Mouse (Mus musculus) B cell, adult 2 months (primary cell): ENCODE results near the gene Sept5.

Experiments
- DNase-seq, 2 experiments: peaks; one replicate each; pipeline ENCODE4 v3.0.0; 2022

The Sept5 gene

DNA sequence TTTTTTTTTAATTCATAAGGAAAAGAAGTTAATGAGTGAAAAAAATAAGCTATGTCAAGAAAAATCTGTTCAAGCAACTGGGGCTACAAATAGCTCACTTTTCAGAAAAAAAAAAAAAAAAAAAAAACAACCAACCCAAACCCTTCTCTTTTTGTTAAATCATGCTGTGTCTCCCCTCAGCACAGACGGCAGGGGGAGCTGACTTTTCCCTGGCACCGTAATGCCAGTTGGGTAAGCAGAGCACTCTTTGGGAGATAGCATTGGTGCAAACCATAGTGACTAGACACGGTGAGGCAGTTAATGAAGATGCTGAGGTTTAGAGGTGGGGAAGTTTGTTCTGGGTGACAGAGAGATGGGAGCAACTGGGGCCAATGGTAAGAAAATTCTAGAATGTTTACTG lies 2.3 kb upstream of the Sept5 start:
- DNase-seq = no peak

DNA sequence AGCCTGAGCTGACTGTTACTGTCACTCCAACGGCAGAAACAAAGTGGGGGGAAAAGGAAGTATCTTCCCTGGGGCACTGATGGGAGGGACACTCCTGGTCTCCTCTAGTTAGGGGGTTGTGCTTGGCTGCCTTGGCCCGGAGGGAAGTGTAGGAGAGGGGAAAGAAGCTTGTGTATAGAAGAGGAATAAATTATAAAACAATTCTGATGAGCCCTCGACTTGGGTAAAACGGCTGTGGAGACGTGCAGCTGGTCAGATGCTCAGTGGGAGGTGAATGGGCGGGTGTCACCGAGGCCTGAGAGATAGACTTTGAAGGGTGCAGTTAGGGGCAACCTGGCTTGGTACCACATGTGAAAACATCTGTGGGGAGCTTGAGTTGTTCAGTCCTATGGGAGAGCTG lies 1.4 kb upstream of the Sept5 start:
- DNase-seq = no peak

DNA sequence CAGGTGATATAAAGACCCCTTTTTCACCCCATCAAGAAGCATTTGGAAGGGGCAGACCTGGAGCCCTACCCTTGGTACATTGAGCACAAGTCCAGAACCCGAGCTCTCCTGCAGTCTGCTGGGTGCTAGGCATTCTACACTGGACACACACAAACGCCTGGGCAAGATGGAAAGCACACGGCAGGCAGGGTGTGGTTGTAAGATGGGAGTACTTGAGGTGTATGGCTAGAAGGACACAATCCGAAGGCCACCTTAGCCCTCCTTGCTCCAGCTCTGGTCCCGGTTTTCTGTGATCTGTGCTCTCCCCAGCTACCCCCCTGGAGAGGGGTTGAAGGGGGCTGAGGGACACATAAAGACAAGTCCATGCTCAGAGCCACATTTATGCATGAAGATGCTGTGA lies 537 bp upstream of the Sept5 start:
- no peak for DNase-seq

DNA sequence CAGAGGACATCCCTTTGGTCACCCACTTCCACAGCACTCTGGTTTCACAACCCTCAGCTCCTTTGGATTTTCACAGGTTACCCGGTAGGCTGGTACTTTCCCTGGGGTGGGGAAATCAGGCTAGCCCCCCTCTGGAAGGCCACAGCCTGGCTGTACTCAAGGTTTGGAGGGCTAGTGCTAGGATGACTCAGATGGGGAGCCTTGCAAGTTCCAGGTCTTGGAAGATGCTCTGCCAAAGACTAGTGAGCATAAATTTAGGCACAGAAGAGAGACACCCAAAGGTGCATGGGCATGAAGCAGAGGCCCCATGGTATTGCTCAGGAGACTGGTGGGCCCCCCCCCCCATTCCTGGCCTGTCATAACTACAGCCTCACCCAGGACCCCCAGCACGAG lies 810 bp downstream of the Sept5 start:
- DNase-seq = no peak

DNA sequence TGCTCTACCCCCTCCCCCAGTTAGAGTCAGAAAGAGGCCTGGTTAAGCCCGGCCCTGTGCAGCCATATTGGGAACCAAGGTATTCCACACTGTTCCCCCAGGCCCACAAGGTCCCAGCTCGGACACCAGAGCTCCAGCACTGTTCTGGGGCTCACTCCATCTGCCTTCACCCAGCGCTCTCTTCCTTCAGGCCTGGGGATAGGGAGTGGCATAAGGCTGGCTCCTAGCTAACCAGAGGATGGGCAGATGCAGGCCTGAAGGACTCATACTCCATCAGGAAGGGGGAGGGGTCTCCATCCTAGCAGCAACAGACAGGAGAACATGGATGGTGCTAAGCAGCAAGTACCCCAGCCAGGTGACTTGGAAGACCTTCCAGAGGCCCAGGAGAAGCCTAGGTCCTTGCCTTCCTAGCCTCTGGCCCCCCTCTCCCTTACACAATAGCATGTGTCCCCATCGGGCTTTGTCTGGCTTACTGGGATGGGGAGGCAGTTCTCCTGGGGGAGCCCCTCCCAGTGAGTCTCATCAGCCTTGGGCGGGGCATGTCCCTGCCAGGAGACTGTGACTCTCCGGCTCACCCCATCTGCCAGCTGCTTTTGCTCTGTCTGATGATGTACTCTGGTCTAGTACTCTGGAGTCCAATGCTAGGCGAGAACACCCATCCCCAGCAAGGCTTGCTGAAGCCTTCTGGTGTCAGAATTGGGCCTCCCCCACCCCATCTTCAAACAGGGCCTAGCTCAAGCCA lies 1.4 kb downstream of the Sept5 start:
- no peak for DNase-seq

DNA sequence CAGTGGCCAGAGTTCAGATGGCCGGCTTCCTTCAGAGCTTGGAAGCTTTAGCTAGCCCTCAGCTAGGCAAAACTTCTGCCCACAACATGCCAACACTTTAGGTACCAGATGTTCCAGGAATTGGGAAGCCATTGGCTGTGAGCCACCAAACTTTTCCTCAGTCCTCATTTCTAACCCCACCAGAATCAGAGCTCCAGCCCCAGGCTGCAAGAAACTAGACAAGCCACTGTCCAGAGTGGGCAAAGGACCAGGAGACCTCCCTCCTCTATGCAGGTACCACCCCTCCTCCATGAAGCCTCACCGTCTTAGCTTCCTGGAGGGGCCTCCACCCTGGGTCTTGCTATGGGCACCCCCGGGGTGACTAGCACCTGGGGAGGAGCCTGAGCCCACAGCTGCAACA lies 2.6 kb downstream of the Sept5 start:
- no peak for DNase-seq

DNA sequence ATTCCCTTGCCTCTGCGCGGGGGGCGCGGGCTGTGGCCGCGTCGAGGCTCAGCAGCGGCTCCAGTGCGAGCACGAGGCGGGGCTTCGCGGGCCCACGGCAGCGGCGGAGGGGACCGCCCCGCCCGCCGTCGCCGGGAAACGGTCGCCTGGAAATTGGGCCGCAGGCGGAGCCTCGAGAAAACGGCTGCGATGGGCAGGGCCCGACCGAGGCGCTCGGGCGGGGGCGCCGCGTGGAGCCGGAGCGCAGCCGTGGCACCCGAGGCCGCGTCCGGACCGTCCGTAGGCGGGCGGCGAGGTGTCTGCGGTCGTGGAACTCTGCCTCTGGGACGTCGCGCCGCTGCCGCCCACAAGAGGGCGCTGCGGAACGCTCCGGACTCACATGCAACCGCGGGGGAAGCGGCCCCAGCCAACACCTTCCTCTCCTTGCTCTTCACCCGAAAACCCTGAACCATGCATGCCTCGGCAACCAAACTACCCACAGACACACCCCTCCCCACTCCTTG lies 3.3 kb downstream of the Sept5 start, which contains the start of gene Gm49601:
Gm49601 (minus strand) TSS at position 52 of the 503 bp plus-strand sequence.
- DNase-seq = peak; percentile 85 to 88

DNA sequence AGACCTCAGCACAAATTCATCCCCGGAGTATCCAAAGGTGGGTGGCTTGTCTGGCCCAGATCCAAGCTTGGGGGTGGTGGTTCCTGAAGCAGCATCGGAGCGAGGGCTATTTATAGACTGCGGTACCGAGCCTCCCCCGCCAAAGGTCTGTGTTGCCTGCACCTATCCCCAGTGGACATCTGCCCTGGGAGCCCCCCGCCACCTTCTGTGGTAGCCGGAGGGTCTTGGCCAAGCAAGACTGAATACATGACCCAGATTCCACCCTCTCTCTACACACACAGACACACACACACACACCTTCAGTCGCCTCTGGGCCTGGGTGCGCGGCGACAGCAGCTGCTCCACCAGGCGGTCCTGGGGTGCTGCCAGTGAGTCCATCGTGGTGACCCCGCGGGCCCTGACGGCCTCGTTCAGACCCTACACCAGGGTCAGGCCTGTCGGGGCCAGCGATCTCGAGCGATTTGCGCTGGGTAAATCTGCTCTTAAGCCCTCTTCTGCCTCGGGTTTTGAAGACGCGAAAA lies 3.9 kb downstream of the Sept5 start:
- DNase-seq = no peak

DNA sequence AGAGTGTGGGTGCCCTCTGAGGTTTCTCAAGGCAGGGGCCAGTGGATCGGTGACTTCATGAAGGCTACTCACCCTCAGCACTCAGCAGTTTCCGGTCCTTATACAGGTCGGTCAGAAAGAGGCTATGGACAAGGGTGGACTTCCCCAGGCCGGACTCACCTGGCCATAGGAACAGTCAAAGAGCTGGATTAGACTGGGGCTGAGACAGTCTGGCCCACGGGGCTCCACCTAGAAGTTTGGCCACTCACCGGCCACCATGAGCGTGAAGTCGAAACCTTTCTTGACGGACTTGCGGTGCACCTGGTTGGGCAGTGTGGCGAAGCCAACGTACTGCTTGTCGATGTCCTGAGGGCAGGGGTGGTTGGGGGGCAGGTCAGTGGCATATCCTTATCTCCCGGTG lies 4.7 kb downstream of the Sept5 start:
- DNase-seq = no peak

DNA sequence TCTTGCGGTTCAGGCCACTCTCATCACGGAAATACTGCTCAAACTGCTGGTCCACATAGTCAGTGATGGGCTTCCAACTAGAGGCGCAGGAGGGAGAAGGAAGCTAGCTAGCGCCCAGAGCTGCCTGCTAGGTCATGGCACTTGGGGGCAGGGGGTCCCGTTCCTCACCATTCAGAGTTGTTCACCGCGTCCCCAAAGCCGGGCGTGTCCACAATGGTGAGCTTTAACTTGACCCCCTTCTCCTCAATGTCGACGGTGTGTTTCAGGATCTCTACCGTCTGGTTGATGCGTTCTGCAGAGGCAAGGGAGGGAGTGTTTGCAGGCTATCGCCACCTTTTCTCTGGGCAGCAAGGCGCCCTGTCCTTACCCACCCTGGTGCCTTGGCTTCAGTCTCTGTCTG lies 5.1 kb downstream of the Sept5 start:
- no peak for DNase-seq

DNA sequence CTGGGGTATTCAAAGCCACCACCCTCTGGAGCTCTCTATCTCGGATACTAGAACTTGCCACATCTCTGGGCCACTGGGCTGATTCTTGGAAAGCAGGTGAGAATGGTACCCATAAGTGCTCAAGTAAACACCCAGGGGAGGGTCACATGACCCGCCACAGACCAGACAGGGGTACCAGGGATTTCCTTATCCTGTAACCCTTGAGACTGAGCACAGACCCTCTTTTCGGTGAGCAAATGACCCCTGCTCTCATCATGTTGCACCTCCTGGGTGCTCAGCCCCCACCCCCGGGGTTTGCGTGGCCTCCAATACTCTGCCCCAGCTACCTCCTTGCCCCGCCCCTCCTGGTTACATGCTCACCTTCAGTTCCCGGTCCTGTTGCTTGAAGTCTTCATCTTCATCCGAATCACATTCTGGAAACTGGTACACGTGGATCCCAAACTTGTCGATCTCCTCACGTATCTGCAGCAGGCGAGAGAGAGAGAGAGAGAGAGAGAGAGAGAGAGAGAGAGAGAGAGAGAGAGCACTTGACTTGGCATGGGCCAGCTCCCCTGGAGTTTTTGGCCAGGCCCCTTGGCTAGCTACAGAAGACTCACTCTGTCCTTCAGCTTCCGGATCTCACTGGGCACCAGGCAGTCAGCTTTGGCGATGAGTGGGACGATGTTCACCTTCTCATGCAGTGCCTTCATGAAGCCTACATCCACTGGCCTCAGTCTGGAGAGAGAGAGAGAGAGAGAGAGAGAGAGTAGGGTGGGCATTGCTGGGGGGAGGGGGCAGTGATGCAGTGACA lies 5.8 kb downstream of the Sept5 start:
- DNase-seq = no peak

DNA sequence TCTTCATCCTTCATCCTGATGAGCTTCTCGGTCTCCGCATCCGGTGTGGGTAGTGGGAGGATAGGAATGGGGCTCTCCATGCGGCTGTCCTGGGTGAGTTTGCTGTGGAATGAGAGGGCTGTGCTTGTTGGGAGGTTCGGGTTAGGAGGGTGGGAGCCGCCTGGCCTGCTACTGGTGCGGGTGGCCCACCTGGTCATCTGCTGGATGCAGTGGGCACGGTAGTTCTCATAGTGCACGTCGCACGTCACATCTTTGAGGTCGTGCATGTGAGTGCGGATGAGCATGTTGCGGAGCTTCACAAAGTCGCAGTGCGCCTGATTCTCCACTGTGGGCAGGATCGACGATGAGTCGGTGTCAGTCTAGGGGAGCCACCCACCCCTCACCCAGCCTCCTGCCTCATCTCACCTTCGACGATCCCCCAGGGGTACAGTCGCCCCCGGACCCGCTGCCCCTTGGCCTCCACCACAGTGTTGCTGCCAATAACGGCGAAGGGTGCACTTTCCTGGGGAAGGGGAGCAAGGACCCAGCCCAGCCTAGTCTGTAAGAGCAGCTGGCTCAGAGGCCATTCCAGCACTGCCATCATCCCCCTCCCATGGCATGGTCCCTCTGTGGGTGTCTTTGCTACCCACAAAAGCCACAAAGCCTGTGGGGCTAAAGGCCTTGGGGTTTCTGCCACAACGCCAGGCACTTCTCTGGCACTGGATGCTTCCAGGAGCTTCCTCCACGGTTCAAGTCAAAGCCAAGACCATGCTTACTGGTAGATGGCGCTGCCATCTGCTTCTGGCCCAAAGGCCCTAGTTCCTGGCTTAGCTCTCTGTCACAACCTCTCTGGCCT lies 6.6 kb downstream of the Sept5 start:
- no peak for DNase-seq

DNA sequence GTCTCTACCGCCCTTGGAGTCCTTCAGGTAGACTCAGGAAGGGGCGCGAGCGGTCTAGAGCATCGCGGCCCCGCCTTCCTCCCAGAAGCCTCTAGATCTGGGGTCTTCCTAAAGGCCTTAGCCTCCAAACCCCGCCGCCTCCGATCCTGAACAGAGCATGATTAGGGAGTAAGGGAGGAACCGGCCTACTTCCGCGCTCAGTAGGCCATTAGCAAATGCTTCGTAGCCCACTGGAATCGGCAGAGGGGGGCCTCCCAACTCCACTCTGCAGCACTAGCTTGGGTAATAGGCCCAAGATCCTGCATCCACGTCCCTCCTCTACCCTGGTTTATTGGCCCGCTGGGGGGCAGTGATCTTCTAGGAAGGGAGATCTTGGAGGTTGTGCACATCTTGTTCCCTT lies 7.7 kb downstream of the Sept5 start, which contains the start of gene Gp1bb:
Gp1bb (minus strand) TSS at position 385 of the 400 bp plus-strand sequence.
- no peak for DNase-seq

DNA sequence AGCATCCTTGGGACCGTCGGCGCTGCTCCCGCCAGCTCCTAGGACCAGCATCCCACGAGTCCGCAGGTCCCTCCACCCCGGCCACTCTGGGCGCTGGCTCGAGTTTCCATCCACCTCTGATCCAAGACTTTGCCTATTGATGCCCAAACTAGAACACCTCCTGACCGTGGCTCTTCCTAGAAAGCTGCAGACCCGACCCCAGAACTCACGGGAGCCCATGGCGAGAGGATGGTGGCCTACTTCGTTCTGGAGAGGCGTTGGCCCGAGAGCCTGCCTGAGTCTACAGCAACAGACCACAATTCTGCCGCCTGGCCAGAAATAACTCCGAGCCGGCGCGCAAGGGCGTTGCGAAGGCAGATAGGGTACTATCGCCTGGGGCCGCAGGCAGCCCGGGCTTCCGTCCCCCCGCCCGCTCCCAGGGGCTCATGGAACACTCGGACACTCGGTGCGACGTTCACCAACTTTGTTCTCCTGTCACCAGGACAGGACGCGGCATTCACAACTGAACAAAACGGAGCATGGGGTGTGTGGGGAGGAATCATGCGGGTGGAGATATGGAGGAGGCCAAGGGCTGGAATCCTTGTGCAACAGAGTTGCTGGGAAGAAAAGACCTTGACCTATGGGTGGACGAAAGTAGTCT lies 8.3 kb downstream of the Sept5 start:
- no peak for DNase-seq

DNA sequence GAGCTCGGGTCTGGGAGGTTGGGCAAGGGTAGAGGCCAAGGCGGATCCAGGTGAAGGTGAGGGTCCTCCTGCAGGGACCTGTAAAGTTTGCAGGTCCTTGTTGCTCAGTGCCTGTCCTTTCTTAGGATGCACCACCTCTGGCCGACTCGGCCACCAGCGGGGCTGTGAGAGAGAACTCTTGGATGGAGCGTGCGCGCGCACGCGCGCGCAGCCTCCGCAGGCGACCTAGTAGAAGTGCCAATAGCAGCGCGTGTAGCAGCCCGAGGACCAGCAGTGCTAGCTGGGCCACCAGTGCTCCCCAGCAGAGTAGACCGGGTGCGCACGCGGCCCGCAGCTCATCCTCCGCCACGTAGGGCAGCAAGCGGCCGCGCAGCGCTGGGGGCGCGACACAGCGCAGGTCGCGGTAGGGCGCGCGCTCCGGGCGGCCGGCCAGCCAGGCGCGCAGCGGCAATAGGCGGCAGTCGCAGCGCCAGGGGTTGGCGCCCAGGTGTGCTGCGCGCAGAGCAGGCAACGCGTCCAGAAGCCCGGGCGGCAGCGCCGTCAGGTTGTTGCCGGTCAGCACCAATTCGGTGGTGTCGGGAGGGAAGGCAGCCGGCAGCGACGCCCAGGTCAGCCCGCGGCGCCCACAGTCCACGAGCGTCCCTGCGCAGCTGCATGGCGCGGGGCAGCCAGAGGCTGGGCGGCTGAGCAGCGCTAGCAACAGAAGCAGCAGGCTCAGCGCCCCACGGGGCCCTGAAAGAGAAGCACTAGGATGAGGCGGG lies 9.0 kb downstream of the Sept5 start:
- DNase-seq = no peak

DNA sequence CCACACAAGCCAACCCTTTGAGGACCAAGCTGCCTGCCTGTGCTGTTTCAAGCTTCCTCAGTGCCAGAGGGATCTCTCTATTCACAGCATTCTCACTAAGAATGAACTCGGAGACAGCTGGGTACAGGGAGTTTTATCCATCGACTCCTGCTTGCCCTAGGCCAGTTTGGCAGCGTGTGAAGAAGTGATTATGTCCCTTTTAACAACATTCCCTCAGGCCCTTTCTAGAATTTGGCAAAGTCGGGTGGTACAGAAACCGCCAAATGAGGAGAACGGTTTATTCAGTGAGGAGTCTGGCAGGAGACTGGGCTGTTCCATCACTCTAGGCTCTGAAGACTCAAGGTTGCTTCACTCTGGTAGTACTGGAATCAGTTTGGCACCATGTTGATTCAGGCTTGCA lies 9.6 kb downstream of the Sept5 start:
- no peak for DNase-seq

DNA sequence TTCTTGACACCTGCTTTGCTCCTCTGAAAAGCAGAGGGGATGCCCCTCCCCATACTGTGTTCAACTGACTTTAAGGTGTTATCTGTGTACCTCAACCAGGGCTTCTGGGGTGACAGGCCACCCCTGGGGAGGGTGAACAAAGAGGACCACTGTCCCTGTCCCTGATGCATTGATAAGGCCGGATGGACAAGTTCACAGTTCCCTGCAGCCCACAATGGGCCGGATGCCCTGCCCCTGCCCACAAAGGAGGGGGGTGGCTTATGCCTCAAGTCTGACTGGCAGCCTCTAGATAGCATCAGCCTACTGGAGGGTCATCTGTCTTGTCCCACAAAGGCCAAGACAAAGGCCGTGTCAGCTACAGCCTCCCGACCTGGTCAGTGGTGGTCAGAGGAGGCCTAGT lies 10.6 kb downstream of the Sept5 start:
- no peak for DNase-seq

DNA sequence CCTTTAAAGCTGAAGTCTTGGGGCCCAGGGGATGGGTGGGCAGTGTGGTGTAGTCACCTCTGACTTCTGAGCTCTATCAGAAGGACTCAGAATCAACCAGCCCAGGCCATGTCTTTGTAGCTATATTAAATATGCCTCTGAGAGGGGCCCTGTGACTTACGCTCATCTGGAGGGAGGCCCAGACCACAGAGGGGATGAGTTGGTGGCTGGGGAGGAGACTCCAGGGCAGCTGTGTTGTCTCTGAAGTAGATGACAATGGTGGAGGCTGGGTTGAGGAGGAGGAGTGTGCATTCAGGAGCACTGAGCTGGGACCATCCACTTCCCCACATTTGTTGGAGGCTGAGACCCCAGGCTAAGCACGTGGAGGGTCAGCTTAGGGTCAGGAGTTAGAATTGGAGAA lies 11.5 kb downstream of the Sept5 start:
- no peak for DNase-seq

DNA sequence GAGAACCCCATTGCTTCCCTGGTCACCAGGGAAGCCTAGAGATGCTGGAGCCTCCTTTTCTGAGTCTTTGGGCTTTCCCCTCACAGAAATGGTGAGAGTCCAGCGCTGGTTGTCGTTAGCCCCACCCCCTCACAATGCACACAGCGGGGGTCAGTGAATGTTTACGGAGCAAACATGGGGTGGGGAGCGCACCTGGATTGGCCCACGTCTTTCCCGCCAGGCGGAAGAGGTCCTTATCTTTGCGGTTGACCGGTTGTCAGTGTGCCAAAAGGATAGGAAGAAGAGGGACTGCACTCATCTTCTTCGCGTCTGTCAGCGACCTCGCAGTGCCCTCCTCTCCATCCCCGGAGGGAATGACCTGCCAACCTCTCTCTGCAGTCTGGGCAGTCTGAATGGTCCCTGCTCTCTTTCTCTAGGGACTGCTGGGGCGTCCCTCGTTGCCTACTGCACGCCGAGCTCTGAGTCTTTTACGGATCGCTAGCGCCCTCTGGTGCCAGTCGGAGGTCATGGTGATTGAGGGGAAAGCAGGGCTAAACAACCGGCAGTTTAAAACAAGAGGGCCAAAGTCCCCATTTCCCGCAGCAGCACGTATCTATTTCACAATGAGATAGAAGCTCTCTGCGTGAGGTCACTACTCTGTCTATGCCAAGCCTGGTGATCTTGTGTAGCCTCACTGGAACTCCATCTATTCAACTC lies 12.2 kb downstream of the Sept5 start:
- DNase-seq = peak; percentile 86 to 88

DNA sequence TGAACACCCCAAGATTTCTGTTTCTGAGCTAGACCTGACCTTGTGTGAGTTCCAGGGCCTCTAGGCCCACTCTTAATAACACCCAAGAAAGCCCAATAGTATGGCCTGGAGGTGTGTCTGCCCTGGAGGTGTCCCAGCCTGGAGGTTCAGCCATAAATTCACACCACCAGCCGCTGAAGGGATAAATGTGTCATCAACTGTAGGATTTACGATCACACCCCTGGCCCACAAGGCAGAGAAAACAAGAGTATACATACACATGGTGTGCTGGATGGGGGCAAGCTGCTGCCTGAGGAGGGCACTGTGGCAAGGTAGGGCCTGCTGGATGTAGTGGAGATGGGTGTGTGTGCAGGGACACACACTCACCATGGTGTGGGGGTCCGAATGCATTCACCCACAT lies 16.5 kb downstream of the Sept5 start:
- no peak for DNase-seq

DNA sequence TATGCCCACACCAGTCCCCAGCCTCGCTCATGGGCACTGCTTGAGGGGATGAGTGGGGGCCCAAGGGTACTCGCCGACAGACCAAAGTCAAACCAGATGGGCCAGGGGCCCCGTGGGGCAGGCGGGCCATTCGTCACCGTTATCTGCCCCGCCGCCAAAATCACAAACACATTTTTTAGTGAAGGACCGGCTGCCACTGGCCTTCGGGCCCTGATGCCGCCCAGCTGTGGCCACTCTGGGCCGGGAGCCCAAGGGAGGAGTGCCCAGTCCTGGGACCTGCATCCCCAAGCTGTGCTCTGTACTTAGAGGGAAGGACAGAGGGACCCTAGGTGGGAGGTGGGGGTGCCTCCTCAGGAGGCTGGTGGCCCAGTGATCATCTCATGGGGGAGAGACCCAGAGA lies 18.0 kb downstream of the Sept5 start:
- no peak for DNase-seq
